Mouse (Mus musculus): ENCODE results near the gene Fbxw11. TPM values are rescaled to one million over a fixed set of nuclear protein-coding genes. Genes with fewer than 3 reads are reported as not detected.
"Not testable (repeated sequence)": the region's sequence is repeated elsewhere in the genome, so short reads cannot be mapped to it uniquely, and the experiment has no call there.

Gene Fbxw11
- polyA plus RNA-seq, 1 experiment from 2014 or later: 69.2 TPM

GRCm38 (mm10) chr11:32714896-32715295, 72.4 kb downstream of the Fbxw11 start:
- no peak overlapping the region for H3K4me3 ChIP-seq (ENCODE audit: low read depth, low read length)
- H3K4me2 ChIP-seq (ENCODE audit: low read length): no peak overlapping the region
- no peak overlapping the region for H3K27ac ChIP-seq (ENCODE audit: low read depth)
- ATAC-seq (replicated peaks; ENCODE audit: low FRiP score, low TSS enrichment, low read depth) (no peak), DNase-seq (ENCODE audit: low spot score) (no peak)
- no peak overlapping the region for H3K9ac ChIP-seq (ENCODE audit: low read length)
- 84% methylated on average over 2 of the region's 2 CpGs for WGBS
- no peaks in the 10 kb centered on the region for H3K27me3 ChIP-seq (replicated peaks; ENCODE audit: control insufficient read depth, insufficient read depth, low read length)
- H3K36me3 ChIP-seq (ENCODE audit: control insufficient read depth, insufficient read depth, low read length): peaks cover 29% of the 10 kb centered on the region
- no peaks in the 10 kb centered on the region for H3K9me3 ChIP-seq (ENCODE audit: control insufficient read depth, low read length)
- H3K4me1 ChIP-seq (replicated peaks; ENCODE audit: control insufficient read depth, insufficient read depth, low read length): no peaks in the 10 kb centered on the region; the same call in none of the 2 replicates

GRCm38 (mm10) chr11:32715495-32715894, 73.0 kb downstream of the Fbxw11 start:
- H3K9ac ChIP-seq (ENCODE audit: low read length): no peak overlapping the region
- no peak overlapping the region for H3K27ac ChIP-seq (ENCODE audit: low read depth)
- peaks cover 4% of the 10 kb centered on the region for H3K4me1 ChIP-seq (replicated peaks; ENCODE audit: control insufficient read depth, insufficient read depth, low read length)
- no peak overlapping the region for H3K4me3 ChIP-seq (ENCODE audit: low read depth, low read length)
- no peaks in the 10 kb centered on the region for H3K27me3 ChIP-seq (replicated peaks; ENCODE audit: control insufficient read depth, insufficient read depth, low read length)
- ATAC-seq (replicated peaks; ENCODE audit: low FRiP score, low TSS enrichment, low read depth): no peak
- peaks cover 29% of the 10 kb centered on the region for H3K36me3 ChIP-seq (ENCODE audit: control insufficient read depth, insufficient read depth, low read length)
- WGBS: 79% methylated on average over 6 of the region's 6 CpGs
- DNase-seq (ENCODE audit: low spot score): no peak
- no peak overlapping the region for H3K4me2 ChIP-seq (ENCODE audit: low read length)
- no peaks in the 10 kb centered on the region for H3K9me3 ChIP-seq (ENCODE audit: control insufficient read depth, low read length)

- 68% methylated on average over 5 of the region's 5 CpGs for WGBS
- ATAC-seq (replicated peaks; ENCODE audit: low FRiP score, low TSS enrichment, low read depth) (no peak), DNase-seq (ENCODE audit: low spot score) (no peak)
- H3K9ac ChIP-seq (ENCODE audit: low read length): no peak overlapping the region
- peaks cover 4% of the 10 kb centered on the region for H3K4me1 ChIP-seq (replicated peaks; ENCODE audit: control insufficient read depth, insufficient read depth, low read length)
- H3K4me2 ChIP-seq (ENCODE audit: low read length): no peak overlapping the region
- no peaks in the 10 kb centered on the region for H3K27me3 ChIP-seq (replicated peaks; ENCODE audit: control insufficient read depth, insufficient read depth, low read length)
- H3K4me3 ChIP-seq (ENCODE audit: low read depth, low read length): no peak overlapping the region
- peaks cover 29% of the 10 kb centered on the region for H3K36me3 ChIP-seq (ENCODE audit: control insufficient read depth, insufficient read depth, low read length)
- H3K27ac ChIP-seq (ENCODE audit: low read depth): no peak overlapping the region
- H3K9me3 ChIP-seq (ENCODE audit: control insufficient read depth, low read length): no peaks in the 10 kb centered on the region
These were observed 73.4 kb downstream of the Fbxw11 start for GRCm38 (mm10) chr11:32715970-32716369.

- no peak for DNase-seq (ENCODE audit: low spot score)
- H3K4me1 ChIP-seq (replicated peaks; ENCODE audit: control insufficient read depth, insufficient read depth, low read length): peaks cover 4% of the 10 kb centered on the region
These were observed 74.4 kb downstream of the Fbxw11 start for GRCm38 (mm10) chr11:32716876-32717275.

GRCm38 (mm10) chr11:32717711-32718110, 75.2 kb downstream of the Fbxw11 start:
- not testable (repeated sequence) for H3K4me3 ChIP-seq (ENCODE audit: low read depth, low read length); H3K9ac ChIP-seq (ENCODE audit: low read length); DNase-seq (ENCODE audit: low spot score); H3K9me3 ChIP-seq (ENCODE audit: control insufficient read depth, low read length); H3K4me2 ChIP-seq (ENCODE audit: low read length); H3K27ac ChIP-seq (ENCODE audit: low read depth); H3K27me3 ChIP-seq (replicated peaks; ENCODE audit: control insufficient read depth, insufficient read depth, low read length); H3K4me1 ChIP-seq (replicated peaks; ENCODE audit: control insufficient read depth, insufficient read depth, low read length); ATAC-seq (replicated peaks; ENCODE audit: low FRiP score, low TSS enrichment, low read depth)
- WGBS: 92% methylated on average over 9 of the region's 9 CpGs
- peaks cover 20% of the 10 kb centered on the region for H3K36me3 ChIP-seq (ENCODE audit: control insufficient read depth, insufficient read depth, low read length)

More at GRCm38 (mm10) chr11:32716876-32717275, 74.4 kb downstream of the Fbxw11 start:
- Histone ChIP-seq H3K36me3 (ENCODE audit: control insufficient read depth, insufficient read depth, low read length) (peaks cover 24% of the 10 kb centered on the region), H3K9me3 (ENCODE audit: control insufficient read depth, low read length) (no peaks in the 10 kb centered on the region), H3K27ac (ENCODE audit: low read depth) (no peak overlapping the region), H3K4me2 (ENCODE audit: low read length) (no peak overlapping the region), H3K9ac (ENCODE audit: low read length) (no peak overlapping the region), H3K27me3 (replicated peaks; ENCODE audit: control insufficient read depth, insufficient read depth, low read length) (no peaks in the 10 kb centered on the region), H3K4me3 (ENCODE audit: low read depth, low read length) (no peak overlapping the region)
- WGBS: 76% methylated on average over 4 of the region's 4 CpGs
- no peak for ATAC-seq (replicated peaks; ENCODE audit: low FRiP score, low TSS enrichment, low read depth)

GRCm38 (mm10) chr11:32718371-32718770, 75.8 kb downstream of the Fbxw11 start:
- Histone ChIP-seq H3K4me1 (replicated peaks; ENCODE audit: control insufficient read depth, insufficient read depth, low read length) (peaks cover 4% of the 10 kb centered on the region), H3K4me3 (ENCODE audit: low read depth, low read length) (no peak overlapping the region), H3K4me2 (ENCODE audit: low read length) (no peak overlapping the region), H3K9ac (ENCODE audit: low read length) (no peak overlapping the region), H3K27ac (ENCODE audit: low read depth) (no peak overlapping the region), H3K27me3 (replicated peaks; ENCODE audit: control insufficient read depth, insufficient read depth, low read length) (no peaks in the 10 kb centered on the region), H3K36me3 (ENCODE audit: control insufficient read depth, insufficient read depth, low read length) (peaks cover 19% of the 10 kb centered on the region), H3K9me3 (ENCODE audit: control insufficient read depth, low read length) (no peaks in the 10 kb centered on the region)
- no peak for ATAC-seq (replicated peaks; ENCODE audit: low FRiP score, low TSS enrichment, low read depth)
- WGBS: 45% methylated on average over 2 of the region's 2 CpGs
- DNase-seq (ENCODE audit: low spot score): peak; percentile 73

GRCm38 (mm10) chr11:32718979-32719378, 76.5 kb downstream of the Fbxw11 start:
- Histone ChIP-seq H3K9me3 (ENCODE audit: control insufficient read depth, low read length) (no peaks in the 10 kb centered on the region), H3K9ac (ENCODE audit: low read length) (no peak overlapping the region), H3K36me3 (ENCODE audit: control insufficient read depth, insufficient read depth, low read length) (peaks cover 17% of the 10 kb centered on the region; the same call in 1 of the 2 replicates), H3K27me3 (replicated peaks; ENCODE audit: control insufficient read depth, insufficient read depth, low read length) (no peaks in the 10 kb centered on the region), H3K4me2 (ENCODE audit: low read length) (no peak overlapping the region), H3K4me1 (replicated peaks; ENCODE audit: control insufficient read depth, insufficient read depth, low read length) (peaks cover 4% of the 10 kb centered on the region), H3K4me3 (ENCODE audit: low read depth, low read length) (no peak overlapping the region), H3K27ac (ENCODE audit: low read depth) (no peak overlapping the region)
- DNase-seq (ENCODE audit: low spot score) (no peak), ATAC-seq (replicated peaks; ENCODE audit: low FRiP score, low TSS enrichment, low read depth) (no peak)
- 85% methylated on average over 4 of the region's 4 CpGs for WGBS

GRCm38 (mm10) chr11:32722653-32723052, 80.1 kb downstream of the Fbxw11 start:
- Histone ChIP-seq H3K9ac (ENCODE audit: low read length) (no peak overlapping the region), H3K4me2 (ENCODE audit: low read length) (no peak overlapping the region), H3K9me3 (ENCODE audit: control insufficient read depth, low read length) (no peaks in the 10 kb centered on the region), H3K4me3 (ENCODE audit: low read depth, low read length) (no peak overlapping the region), H3K27me3 (replicated peaks; ENCODE audit: control insufficient read depth, insufficient read depth, low read length) (no peaks in the 10 kb centered on the region), H3K36me3 (ENCODE audit: control insufficient read depth, insufficient read depth, low read length) (peaks cover 23% of the 10 kb centered on the region; the same call in 1 of the 2 replicates), H3K27ac (ENCODE audit: low read depth) (no peak overlapping the region), H3K4me1 (replicated peaks; ENCODE audit: control insufficient read depth, insufficient read depth, low read length) (peaks cover 4% of the 10 kb centered on the region)
- no peak for ATAC-seq (replicated peaks; ENCODE audit: low FRiP score, low TSS enrichment, low read depth)
- 86% methylated on average over 5 of the region's 5 CpGs for WGBS
- no peak for DNase-seq (ENCODE audit: low spot score)

- Histone ChIP-seq H3K27me3 (replicated peaks; ENCODE audit: control insufficient read depth, insufficient read depth, low read length) (no peaks in the 10 kb centered on the region), H3K4me2 (ENCODE audit: low read length) (no peak overlapping the region), H3K4me3 (ENCODE audit: low read depth, low read length) (no peak overlapping the region), H3K27ac (ENCODE audit: low read depth) (no peak overlapping the region), H3K9ac (ENCODE audit: low read length) (no peak overlapping the region), H3K4me1 (replicated peaks; ENCODE audit: control insufficient read depth, insufficient read depth, low read length) (peaks cover 4% of the 10 kb centered on the region), H3K9me3 (ENCODE audit: control insufficient read depth, low read length) (no peaks in the 10 kb centered on the region), H3K36me3 (ENCODE audit: control insufficient read depth, insufficient read depth, low read length) (peaks cover 28% of the 10 kb centered on the region)
- 81% methylated on average over 2 of the region's 2 CpGs for WGBS
- ATAC-seq (replicated peaks; ENCODE audit: low FRiP score, low TSS enrichment, low read depth): no peak
- no peak for DNase-seq (ENCODE audit: low spot score)
These were observed 80.8 kb downstream of the Fbxw11 start for GRCm38 (mm10) chr11:32723287-32723686.

All from intestine, embryonic 14.5 days (tissue).